Mouse (Mus musculus) midbrain, embryonic 16.5 days (tissue): ENCODE data around the gene Osm. TPM values are rescaled to one million over a fixed set of nuclear protein-coding genes. Genes with fewer than 3 reads are reported as not detected.

Source experiments
- ATAC-seq: fragments of 200-750 bp; cut with Nextera tagmentation; 2 replicates; pipeline ENCODE4 v1.8.0; 2017; ENCODE audit warnings: moderate TSS enrichment
- H3K27ac ChIP-seq: fragments of 300-500 bp; sonication (generic); 2 replicates; pipeline ENCODE4 v1.5.1; 2014; ENCODE audit warnings: mild to moderate bottlenecking, low read length, mixed read lengths
- H3K27me3 ChIP-seq: fragments of 300-500 bp; sonication (generic); 2 replicates; pipeline ENCODE4 v1.6.1; 2014; ENCODE audit warnings: low read depth, low read length, mixed read lengths; ENCODE audit not compliant: control insufficient read depth, insufficient read depth
- H3K36me3 ChIP-seq: fragments of 300-500 bp; sonication (generic); 2 replicates; pipeline ENCODE4 v1.6.1; 2014; ENCODE audit warnings: mild to moderate bottlenecking, low read length, moderate library complexity, mixed read lengths; ENCODE audit not compliant: control insufficient read depth, insufficient read depth
- H3K4me1 ChIP-seq: fragments of 300-500 bp; sonication (generic); 2 replicates; pipeline ENCODE4 v1.6.1; 2014; ENCODE audit warnings: mild to moderate bottlenecking, low read length, mixed read lengths; ENCODE audit not compliant: control insufficient read depth, insufficient read depth
- H3K4me2 ChIP-seq: fragments of 300-500 bp; sonication (generic); 2 replicates; pipeline ENCODE4 v1.6.1; 2014; ENCODE audit warnings: mild to moderate bottlenecking, low read length, mixed read lengths
- H3K4me3 ChIP-seq: fragments of 300-500 bp; sonication (generic); 2 replicates; pipeline ENCODE4 v1.5.1; 2014; ENCODE audit warnings: low read depth, mild to moderate bottlenecking, low read length, moderate library complexity, mixed read lengths
- H3K9ac ChIP-seq: fragments of 300-500 bp; sonication (generic); 2 replicates; pipeline ENCODE4 v1.6.1; 2014; ENCODE audit warnings: low read depth, low read length, mixed read lengths
- H3K9me3 ChIP-seq: fragments of 300-500 bp; sonication (generic); replicated peaks from 2 replicates; pipeline ENCODE4 v1.6.1; 2014; ENCODE audit warnings: mild to moderate bottlenecking, low read length, mixed read lengths; ENCODE audit not compliant: control insufficient read depth, poor library complexity, severe bottlenecking
- WGBS: fragments of 180-500 bp; shearing (Covaris S2); extraction: QIAGEN DNeasy Blood & Tissue Kit; methylation state at CpG from one replicate; pipeline ENCODE4 v1.1.7; 2014; 5-methylcytosine and 5-hydroxymethylcytosine counted together
- polyA plus RNA-seq: library from polyadenylated mRNA; unstranded; fragments of >200 nt; fragmentation: Nextera tagmentation; extraction: Ambion mirVana; gene quantifications from 2 replicates; pipeline ENCODE4 v1.2.1, GENCODE M21; 2015

The Osm gene
- polyA plus RNA-seq: 0.08 and 0.19 TPM in 2 replicates

DNA sequence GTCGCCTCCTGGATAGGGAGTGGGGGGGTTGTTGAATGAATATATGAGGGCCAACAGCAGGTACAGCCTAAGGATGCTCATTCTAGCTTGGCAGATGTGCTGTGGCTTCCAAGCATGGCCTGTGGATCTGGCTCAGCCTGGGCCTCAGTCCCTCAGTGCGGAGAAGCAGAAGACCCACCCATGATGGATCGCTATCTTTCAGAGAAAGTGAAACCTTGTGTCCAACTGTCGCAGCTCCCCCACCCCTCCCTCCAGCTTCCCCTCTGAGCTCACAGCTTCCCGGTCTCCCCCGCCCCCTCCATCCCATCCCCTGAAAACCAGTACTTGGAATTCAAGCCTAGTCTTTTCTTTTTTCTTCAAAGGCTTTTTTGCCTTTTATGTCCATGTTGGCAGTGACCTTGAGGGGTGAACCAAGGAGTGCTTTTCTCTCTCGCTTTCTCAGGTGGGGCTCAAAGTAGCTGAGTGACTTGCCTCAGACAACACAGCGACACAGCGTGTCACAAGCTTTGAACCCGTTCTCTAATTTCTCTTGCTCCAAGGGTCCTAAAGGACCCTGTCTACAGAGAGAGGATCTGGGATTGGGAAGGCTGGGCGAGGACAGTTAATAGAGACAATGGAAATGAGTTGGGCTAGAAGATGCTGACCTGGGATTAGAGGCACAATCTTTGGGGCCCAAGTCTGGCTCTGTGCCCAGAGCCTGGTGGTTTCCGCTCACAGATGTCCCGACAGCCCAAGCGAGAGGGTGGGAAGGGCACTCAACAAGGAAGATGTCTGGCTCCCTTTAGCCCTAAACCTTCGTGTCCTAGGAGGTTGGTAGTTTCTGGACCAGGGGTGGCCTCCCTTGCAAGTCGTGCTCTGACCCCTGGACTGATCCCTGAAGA, at the start of gene Osm:
Gene Osm (plus strand): TSS at position 756 of the 881 bp plus-strand sequence.
- Histone ChIP-seq H3K9ac (no peak within 1 kb of the TSS), H3K9me3 (no peaks in the 10 kb centered on the region), H3K4me1 (no peaks in the 10 kb centered on the region), H3K4me2 (no peak within 1 kb of the TSS), H3K27me3 (no peaks in the 10 kb centered on the region), H3K27ac (no peak within 1 kb of the TSS), H3K4me3 (no peak within 1 kb of the TSS), H3K36me3 (no peaks in the 10 kb centered on the region)
- ATAC-seq: no peak
- 58% methylated on average over 16 of the region's 16 CpGs for WGBS

DNA sequence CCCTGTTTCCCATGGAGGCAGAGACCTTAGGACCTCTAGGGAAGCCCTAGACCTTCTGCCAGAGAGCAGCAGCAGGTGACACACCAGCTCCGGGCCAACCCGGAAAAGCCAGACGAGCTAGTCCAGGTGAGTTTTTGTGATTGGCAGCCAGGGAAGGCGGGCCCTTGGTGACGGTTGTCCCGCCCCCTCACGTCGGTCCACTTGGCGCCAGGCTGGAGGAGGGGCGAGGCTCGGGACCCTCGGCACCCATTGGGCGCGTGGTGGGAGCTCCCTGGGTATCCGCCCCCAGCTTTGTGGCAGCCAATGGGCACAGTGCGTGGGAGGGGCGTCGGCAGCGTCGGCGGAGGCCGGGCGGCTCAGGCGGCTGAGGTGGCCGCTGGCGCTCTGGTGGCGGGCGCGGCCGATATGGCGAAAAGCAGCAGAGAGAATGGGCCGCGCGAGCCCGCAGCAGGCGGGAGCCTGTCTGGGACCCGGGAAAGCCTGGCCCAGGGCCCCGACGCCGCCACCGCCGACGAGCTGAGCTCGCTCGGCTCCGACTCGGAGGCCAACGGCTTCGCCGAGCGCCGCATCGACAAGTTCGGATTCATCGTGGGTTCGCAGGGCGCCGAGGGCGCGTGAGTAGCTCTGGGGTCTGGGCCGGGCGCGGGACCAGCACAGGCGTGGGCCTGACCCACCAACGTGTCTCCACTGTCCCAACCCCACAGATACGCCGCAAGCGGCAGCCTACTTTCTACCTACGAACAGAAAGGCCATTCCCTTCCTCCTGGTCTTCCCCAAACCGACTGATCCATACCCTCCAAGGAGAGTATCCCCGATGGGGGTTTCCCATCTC, 49.5 kb upstream of the Osm start, which contains the start of gene Tbc1d10a:
Gene Tbc1d10a (plus strand): TSS at position 304 of the 832 bp plus-strand sequence.
- ATAC-seq: peak; percentile 99
- peaks cover 13% of the 10 kb centered on the region for H3K4me1 ChIP-seq
- no peaks in the 10 kb centered on the region for H3K27me3 ChIP-seq
- peak within 1 kb of the TSS; percentile 96 for H3K4me2 ChIP-seq
- peak within 1 kb of the TSS; percentile 86 for H3K4me3 ChIP-seq
- H3K36me3 ChIP-seq: peaks cover 5% of the 10 kb centered on the region; the same call in 1 of the 2 replicates
- H3K9me3 ChIP-seq: no peaks in the 10 kb centered on the region
- whole genome bisulfite sequencing: 0% methylated on average over 67 of the region's 71 CpGs
- H3K9ac ChIP-seq: peak within 1 kb of the TSS; percentile 97
- H3K27ac ChIP-seq: peak within 1 kb of the TSS; percentile 79

DNA sequence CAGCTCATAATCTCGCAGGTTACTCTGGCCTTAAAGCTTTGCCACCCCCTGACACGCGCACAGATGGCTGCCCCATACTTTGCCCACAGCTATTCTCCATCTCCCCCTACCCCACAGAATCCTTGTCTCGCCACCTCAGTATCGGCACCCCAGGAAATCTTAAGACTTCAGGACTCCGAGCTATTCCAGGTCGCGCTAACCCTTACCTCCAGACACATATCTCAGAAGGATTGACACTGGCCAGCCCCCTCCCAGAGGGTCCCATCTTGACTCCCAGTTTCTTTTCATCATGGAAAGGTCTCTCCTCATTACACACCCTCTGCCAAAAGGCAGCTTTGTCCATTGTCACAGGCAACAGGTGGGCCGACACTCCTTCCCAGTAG, 48.9 kb upstream of the Osm start:
- no peaks in the 10 kb centered on the region; the same call in 1 of the 2 replicates for H3K36me3 ChIP-seq
- H3K4me2 ChIP-seq: peak overlapping the region; percentile 96
- H3K9me3 ChIP-seq: no peaks in the 10 kb centered on the region
- peak overlapping the region; percentile 86 for H3K4me3 ChIP-seq
- H3K27me3 ChIP-seq: no peaks in the 10 kb centered on the region
- H3K9ac ChIP-seq: peak overlapping the region; percentile 97
- ATAC-seq: 0 out of 2 replicates have a peak, but pooled peaks have one; percentile 1
- 10% methylated on average over 9 of the region's 9 CpGs for WGBS
- no peak overlapping the region for H3K27ac ChIP-seq
- peaks cover 13% of the 10 kb centered on the region for H3K4me1 ChIP-seq

DNA sequence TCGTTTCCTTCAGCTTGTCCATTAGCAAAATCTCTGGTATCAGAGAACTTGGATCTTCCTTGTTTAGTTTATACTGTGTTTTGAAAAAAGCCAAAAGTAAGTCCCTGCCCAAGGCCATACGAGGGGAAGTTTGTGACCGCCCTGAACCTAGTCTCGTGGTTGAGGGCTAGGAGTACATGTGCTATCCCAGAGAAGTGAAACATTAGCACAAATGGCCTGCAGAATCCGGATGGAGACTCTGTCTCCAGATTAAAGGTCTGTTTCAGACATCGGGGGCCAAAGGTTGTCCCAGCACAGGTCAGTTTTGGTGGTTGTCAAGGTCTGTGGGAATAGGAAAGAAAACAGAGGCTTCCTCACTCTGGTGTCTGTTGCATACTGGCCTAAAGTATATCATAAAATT, 47.0 kb upstream of the Osm start:
- H3K4me1 ChIP-seq: peaks cover 17% of the 10 kb centered on the region
- no peaks in the 10 kb centered on the region for H3K9me3 ChIP-seq
- H3K27me3 ChIP-seq: no peaks in the 10 kb centered on the region
- H3K36me3 ChIP-seq: no peaks in the 10 kb centered on the region
- H3K4me2 ChIP-seq: no peak overlapping the region
- no peak for ATAC-seq
- no peak overlapping the region for H3K4me3 ChIP-seq
- H3K9ac ChIP-seq: no peak overlapping the region
- H3K27ac ChIP-seq: no peak overlapping the region
- 90% methylated on average over 6 of the region's 6 CpGs for WGBS

DNA sequence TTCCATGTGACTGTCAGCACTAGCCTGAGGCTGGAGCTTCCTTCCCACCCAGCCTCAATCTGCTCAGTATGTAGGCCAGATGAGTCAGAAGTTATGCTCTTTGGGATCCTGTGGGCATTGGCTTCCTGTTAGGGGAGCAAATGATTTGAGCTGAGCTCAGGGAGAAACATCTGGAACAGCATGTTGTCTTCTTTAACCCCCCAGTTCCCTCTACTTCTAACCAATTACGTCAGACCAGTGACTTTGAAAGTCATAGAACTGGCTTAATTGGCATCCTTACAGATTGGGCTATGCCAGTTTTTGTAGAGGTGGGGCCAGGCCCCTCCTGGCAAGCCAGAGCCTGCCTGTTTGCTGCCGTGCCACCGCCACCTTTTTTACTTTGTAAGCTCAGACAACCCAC, 45.5 kb upstream of the Osm start:
- Histone ChIP-seq H3K4me2 (no peak overlapping the region), H3K27ac (no peak overlapping the region), H3K4me3 (no peak overlapping the region), H3K4me1 (peaks cover 17% of the 10 kb centered on the region), H3K9me3 (no peaks in the 10 kb centered on the region), H3K9ac (no peak overlapping the region), H3K27me3 (no peaks in the 10 kb centered on the region), H3K36me3 (no peaks in the 10 kb centered on the region)
- WGBS: 81% methylated on average over 3 of the region's 3 CpGs
- ATAC-seq: no peak

DNA sequence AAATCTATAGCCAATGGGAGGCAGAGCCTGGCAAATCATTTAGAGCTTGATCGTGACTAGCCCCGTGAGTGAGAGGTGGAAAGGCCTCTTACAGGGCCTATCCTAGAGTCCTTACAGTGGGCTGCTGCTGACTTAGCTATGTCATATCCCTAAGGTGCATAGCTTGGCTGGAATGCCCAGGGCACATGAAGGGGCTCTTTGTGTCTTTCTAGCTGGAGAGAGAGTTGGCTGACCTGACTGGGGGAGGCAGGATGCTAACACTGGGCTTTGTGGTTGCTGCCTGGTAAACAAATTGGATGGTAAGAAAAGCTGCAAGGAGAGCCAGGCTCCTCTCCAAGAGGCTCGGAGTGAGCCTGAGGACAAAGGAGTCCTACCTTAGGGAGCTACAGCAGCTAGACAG, 43.5 kb upstream of the Osm start:
- no peak overlapping the region for H3K27ac ChIP-seq
- H3K9me3 ChIP-seq: no peaks in the 10 kb centered on the region
- 85% methylated on average over 3 of the region's 3 CpGs for WGBS
- no peak overlapping the region for H3K9ac ChIP-seq
- H3K4me1 ChIP-seq: peaks cover 11% of the 10 kb centered on the region
- H3K27me3 ChIP-seq: no peaks in the 10 kb centered on the region
- ATAC-seq: no peak
- no peak overlapping the region for H3K4me3 ChIP-seq
- H3K36me3 ChIP-seq: no peaks in the 10 kb centered on the region
- H3K4me2 ChIP-seq: no peak overlapping the region

DNA sequence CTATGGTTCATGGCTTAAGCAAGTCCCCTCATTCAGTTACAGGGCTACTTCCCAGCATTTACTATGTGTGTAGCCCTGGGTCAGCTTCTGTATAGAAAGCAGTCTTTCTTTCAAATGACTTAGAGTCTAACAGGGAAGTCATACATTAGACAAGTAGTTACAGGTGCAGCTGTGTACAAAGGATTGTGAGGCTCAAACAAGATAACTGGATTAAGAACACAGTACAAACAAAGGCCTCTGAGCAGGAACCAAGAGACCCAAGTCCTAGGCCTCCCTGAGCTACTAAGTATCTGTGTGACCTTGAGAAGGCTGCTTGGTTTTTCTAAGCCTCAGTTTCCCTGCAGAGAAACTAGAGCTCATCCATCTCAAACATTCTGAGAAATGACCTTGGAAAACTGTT, 42.8 kb upstream of the Osm start:
- no peak for ATAC-seq
- no peak overlapping the region for H3K4me2 ChIP-seq
- no peak overlapping the region for H3K9ac ChIP-seq
- H3K9me3 ChIP-seq: no peaks in the 10 kb centered on the region
- no peaks in the 10 kb centered on the region for H3K27me3 ChIP-seq
- H3K36me3 ChIP-seq: no peaks in the 10 kb centered on the region
- H3K27ac ChIP-seq: no peak overlapping the region
- H3K4me1 ChIP-seq: peaks cover 4% of the 10 kb centered on the region
- no peak overlapping the region for H3K4me3 ChIP-seq

DNA sequence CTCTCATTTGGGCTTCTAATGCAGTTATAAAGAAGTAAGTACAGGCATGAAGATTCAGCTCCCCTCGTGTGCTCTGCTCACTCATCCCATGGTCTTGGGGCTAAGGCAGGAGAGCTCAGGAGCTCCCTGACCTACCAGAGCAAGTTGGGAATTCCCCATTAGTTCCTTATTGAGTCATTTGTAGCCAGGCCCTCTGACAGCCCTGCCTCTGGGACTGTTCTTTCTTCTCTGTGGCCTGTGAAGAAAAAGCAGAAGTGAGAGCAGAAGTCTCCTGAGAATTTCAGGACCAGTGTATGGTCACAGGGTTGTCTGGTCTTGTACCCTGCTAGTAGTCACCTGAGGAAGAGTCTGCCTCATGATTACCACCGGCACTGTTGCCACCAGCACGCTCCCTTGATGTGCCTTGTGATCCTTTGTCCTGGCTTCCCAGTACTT, 40.6 kb upstream of the Osm start:
- Histone ChIP-seq H3K36me3 (no peaks in the 10 kb centered on the region), H3K9ac (no peak overlapping the region), H3K4me3 (no peak overlapping the region), H3K9me3 (no peaks in the 10 kb centered on the region), H3K27ac (no peak overlapping the region), H3K4me1 (peaks cover 4% of the 10 kb centered on the region; the same call in 1 of the 2 replicates), H3K4me2 (no peak overlapping the region), H3K27me3 (no peaks in the 10 kb centered on the region)
- no peak for ATAC-seq
- WGBS: 84% methylated on average over 3 of the region's 3 CpGs
